Mouse (Mus musculus) lung, adult 2 months (tissue): ENCODE measurements at regions not wholly inside any gene's neighbourhood (a gene's known extent, or its start where the extent isn't known, plus 50 kb on each side); places are given as distances from the start of the nearest gene placed in this dataset.

Experiments used
- CTCF ChIP-seq: fragments of 200-500 bp; IDR thresholded peaks from 2 replicates; pipeline ENCODE4 v1.5.1; 2011; ENCODE audit warnings: mild to moderate bottlenecking, low read length, control low read depth; ENCODE audit not compliant: insufficient read depth
- POLR2A ChIP-seq: fragments of 200-500 bp; IDR thresholded peaks from 2 replicates; pipeline ENCODE4 v1.6.1; 2011; ENCODE audit warnings: low read depth, mild to moderate bottlenecking, control low read depth, low read length, borderline replicate concordance; ENCODE audit errors: extremely low read depth

- TF ChIP-seq POLR2A (no peak), CTCF (no peak)
These were observed 386.3 kb upstream of the Slc30a5 start for GRCm38 (mm10) chr13:101219568-101219967.
